Mouse (Mus musculus) layer of hippocampus, postnatal 14 days (tissue): Measurements from ENCODE around the gene Emp3. TPM values are rescaled to one million over a fixed set of nuclear protein-coding genes. Genes with fewer than 3 reads are reported as not detected.
"Not testable (repeated sequence)": the region's sequence is repeated elsewhere in the genome, so short reads cannot be mapped to it uniquely, and the experiment has no call there.

Experiments used
- DNase-seq, 2 experiments: peaks; one replicate each; pipeline ENCODE4 v3.0.0; 2021 to 2022; ENCODE audit warnings: low spot score in 2 of 2, mixed read lengths in 1 of 2
- total RNA-seq, 2 experiments: library from RNA; stranded (reverse); gene quantifications; 2 replicates each; pipeline ENCODE4 v1.2.3; 2021

Emp3 gene
- total RNA-seq, 2 experiments from 2014 or later, result 1.8 to 2.6 TPM

GRCm38 (mm10) chr7:45916056-45917003 is 4.9 kb downstream of the Emp3 start:
- DNase-seq, result peak; percentile 72 to 75

- DNase-seq, result no peak
Measured at GRCm38 (mm10) chr7:45915011-45915410, 6.2 kb downstream of the Emp3 start.

GRCm38 (mm10) chr7:45914067-45914466 is 7.1 kb downstream of the Emp3 start:
- no peak for DNase-seq

GRCm38 (mm10) chr7:45909145-45909544 is 12.1 kb downstream of the Emp3 start:
- DNase-seq, result no peak

GRCm38 (mm10) chr7:45908384-45908783 is 12.8 kb downstream of the Emp3 start:
- DNase-seq, result no peak

- DNase-seq, result no peak
Measured at GRCm38 (mm10) chr7:45906622-45907021, 14.6 kb downstream of the Emp3 start.

GRCm38 (mm10) chr7:45902481-45903002 is 18.7 kb downstream of the Emp3 start:
- DNase-seq, result no peak

- no peak for DNase-seq
Measured at GRCm38 (mm10) chr7:45901562-45901961, 19.6 kb downstream of the Emp3 start.

GRCm38 (mm10) chr7:45898125-45898524 is 23.1 kb downstream of the Emp3 start:
- DNase-seq, result not testable (repeated sequence)

GRCm38 (mm10) chr7:45897258-45897757 is 23.9 kb downstream of the Emp3 start:
- peak; percentile 51 to 62 for DNase-seq

- DNase-seq, result peak; percentile 96 to 99
Measured at GRCm38 (mm10) chr7:45896517-45897257, 24.5 kb downstream of the Emp3 start, which contains the start of the genes Syngr4 and Tmem143. TSS of gene Syngr4 (minus strand) at chr7:45896714. TSS of gene Tmem143 (plus strand) at chr7:45896941.

GRCm38 (mm10) chr7:45895931-45896516 is 25.2 kb downstream of the Emp3 start:
- DNase-seq, result no peak

GRCm38 (mm10) chr7:45892651-45893050 is 28.6 kb downstream of the Emp3 start:
- no peak for DNase-seq

- DNase-seq, result no peak
Measured at GRCm38 (mm10) chr7:45887246-45887645, 34.0 kb downstream of the Emp3 start.

- DNase-seq, result no peak
Measured at GRCm38 (mm10) chr7:45881011-45881410, 40.2 kb downstream of the Emp3 start.

- no peak for DNase-seq
Measured at GRCm38 (mm10) chr7:45880531-45880930, 40.7 kb downstream of the Emp3 start.

GRCm38 (mm10) chr7:45878278-45878677 is 42.9 kb downstream of the Emp3 start, which contains the start of gene Grin2d:
TSS of gene Grin2d (minus strand) at chr7:45878378.
- not testable (repeated sequence) for DNase-seq

- no peak for DNase-seq
Measured at GRCm38 (mm10) chr7:45876895-45877294, 44.3 kb downstream of the Emp3 start.

GRCm38 (mm10) chr7:45873061-45873947 is 47.9 kb downstream of the Emp3 start:
- DNase-seq, result peak in 1 of 2 experiments; percentile 64

- peak; percentile 89 to 93 for DNase-seq
Measured at GRCm38 (mm10) chr7:45872624-45873023, 48.6 kb downstream of the Emp3 start, which contains the start of gene Kdelr1. TSS of gene Kdelr1 (plus strand) at chr7:45872772.
